Mouse (Mus musculus) megakaryocyte, embryonic 14.5 days (primary cell): ENCODE results near the gene Pbxip1.

Experiments
- FLI1 ChIP-seq: IDR thresholded peaks from 2 replicates; pipeline ENCODE4 v1.6.1; 2012; ENCODE audit warnings: low read length, inconsistent platforms, mixed read lengths
- GATA1 ChIP-seq: IDR thresholded peaks from 3 replicates; pipeline ENCODE4 v1.6.1; 2012; ENCODE audit warnings: mixed read lengths, low read length, inconsistent platforms, borderline replicate concordance

DNA sequence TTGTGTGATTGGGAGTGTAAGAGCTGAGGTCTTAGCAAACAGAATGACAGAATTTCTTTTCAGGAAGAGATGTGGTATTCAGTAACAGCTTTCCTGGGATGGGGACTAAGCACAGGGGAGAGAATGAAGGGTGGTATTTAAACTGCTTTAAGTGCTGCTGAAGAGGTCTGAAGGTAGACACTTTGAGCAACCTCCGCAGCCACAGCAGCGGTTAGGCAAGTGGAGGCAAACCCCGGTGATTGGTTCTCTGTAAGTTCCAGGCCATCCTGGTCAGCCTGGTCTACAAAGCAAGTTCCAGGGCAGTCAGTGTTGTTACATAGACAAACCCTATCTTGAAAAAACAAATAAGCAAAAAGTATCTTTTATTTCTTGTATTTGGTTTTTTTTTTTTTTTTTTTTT is 16.5 kb upstream of the Pbxip1 start:
- TF ChIP-seq GATA1, result no peak
- no peak for TF ChIP-seq FLI1
